Mouse (Mus musculus) small intestine, adult 2 months (tissue): ENCODE results near the gene Adam17. TPM values are rescaled to one million over a fixed set of nuclear protein-coding genes. Genes with fewer than 3 reads are reported as not detected.

Experiments used
- H3K27ac ChIP-seq: fragments of 200-500 bp; 2 replicates; pipeline ENCODE4 v1.5.1; 2012; ENCODE audit warnings: low read depth, low read length, control low read depth, inconsistent platforms; ENCODE audit not compliant: insufficient read depth
- H3K27me3 ChIP-seq: fragments of 200-500 bp; 2 replicates; pipeline ENCODE4 v1.6.1; 2012; ENCODE audit warnings: mild to moderate bottlenecking, moderate library complexity, low read length, inconsistent platforms; ENCODE audit not compliant: control insufficient read depth, insufficient read depth
- H3K36me3 ChIP-seq: fragments of 200-500 bp; 2 replicates; pipeline ENCODE4 v1.6.1; 2012; ENCODE audit warnings: mild to moderate bottlenecking, low read length, control low read depth, inconsistent platforms; ENCODE audit not compliant: control insufficient read depth, insufficient read depth
- H3K4me1 ChIP-seq: fragments of 200-500 bp; 2 replicates; pipeline ENCODE4 v1.6.1; 2012; ENCODE audit warnings: low read length, inconsistent platforms, mixed read lengths; ENCODE audit not compliant: control insufficient read depth, insufficient read depth, insufficient read length
- H3K4me3 ChIP-seq: fragments of 200-500 bp; 2 replicates; pipeline ENCODE4 v1.5.1; 2012; ENCODE audit warnings: low read depth, mild to moderate bottlenecking, control low read depth, inconsistent platforms, low read length, moderate library complexity
- CTCF ChIP-seq: fragments of 200-500 bp; IDR thresholded peaks from 2 replicates; pipeline ENCODE4 v1.5.1; 2012; ENCODE audit warnings: low read depth, mild to moderate bottlenecking, control low read depth, inconsistent platforms, low read length, moderate library complexity, mixed read lengths; ENCODE audit not compliant: insufficient replicate concordance, insufficient read length; ENCODE audit errors: extremely low read depth
- POLR2A ChIP-seq: fragments of 200-500 bp; IDR thresholded peaks from 2 replicates; pipeline ENCODE4 v1.6.1; 2012; ENCODE audit warnings: low read depth, mild to moderate bottlenecking, control low read depth, inconsistent platforms, low read length, moderate library complexity
- WGBS: fragments of 180-500 bp; shearing (Covaris S2); methylation state at CpG from one replicate; pipeline ENCODE4 v1.1.7; 2018; 5-methylcytosine and 5-hydroxymethylcytosine counted together
- polyA plus RNA-seq: library from polyadenylated mRNA; depleted of rRNA; stranded (reverse); fragments of >200 nt; gene quantifications from 2 replicates; pipeline ENCODE4 v1.2.3, GENCODE M21; 2012

Gene Adam17
- polyA plus RNA-seq, 1 experiment: 10.1 TPM

DNA sequence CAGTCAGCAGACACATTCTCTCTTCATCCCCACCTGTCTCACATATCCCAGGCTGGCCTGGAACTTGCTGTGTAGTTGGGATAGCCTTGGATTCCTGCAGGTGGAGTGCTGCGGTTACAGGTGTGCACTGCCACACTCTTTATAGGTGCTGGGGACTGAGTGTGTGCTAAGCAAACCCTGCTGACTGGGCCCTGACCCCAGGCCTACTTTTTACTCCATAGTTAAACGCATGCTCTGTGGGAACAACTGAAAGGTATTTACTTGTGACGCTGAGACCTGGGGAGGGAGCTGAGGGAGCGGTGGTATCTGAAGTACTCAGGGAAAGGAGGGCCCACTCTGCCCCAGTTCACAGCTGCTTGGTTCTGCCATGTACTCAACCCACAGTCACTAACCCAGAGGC is 51.1 kb downstream of the Adam17 start:
- H3K4me3 ChIP-seq: no peak overlapping the region
- H3K27me3 ChIP-seq: no peaks in the 10 kb centered on the region
- H3K36me3 ChIP-seq: peaks cover 48% of the 10 kb centered on the region
- TF ChIP-seq POLR2A (no peak), CTCF (no peak)
- H3K4me1 ChIP-seq: no peaks in the 10 kb centered on the region
- H3K27ac ChIP-seq: no peak overlapping the region
- WGBS: 82% methylated on average over 4 of the region's 4 CpGs

DNA sequence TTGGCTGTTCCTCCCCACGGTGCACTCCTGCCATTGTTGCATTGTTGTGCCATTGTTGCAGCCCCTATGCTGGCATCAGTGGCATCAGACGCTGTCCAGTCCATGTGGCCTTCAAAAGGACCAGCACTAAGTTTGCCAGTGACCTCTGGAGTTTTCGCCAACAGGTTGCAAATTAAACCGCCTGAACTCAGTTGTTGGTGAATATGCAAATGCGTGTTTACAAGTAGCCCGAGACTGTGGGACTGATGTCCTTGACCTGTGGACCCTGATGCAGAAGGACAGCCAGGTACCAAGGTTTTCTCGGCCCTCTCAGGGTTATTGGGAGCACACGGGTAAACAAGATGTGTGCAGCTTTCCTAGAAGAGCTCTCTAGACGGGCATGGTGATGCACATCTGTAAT is 52.3 kb downstream of the Adam17 start:
- TF ChIP-seq CTCF (no peak), POLR2A (no peak)
- H3K4me1 ChIP-seq: peaks cover 2% of the 10 kb centered on the region; the same call in 1 of the 2 replicates
- no peaks in the 10 kb centered on the region for H3K27me3 ChIP-seq
- peaks cover 41% of the 10 kb centered on the region for H3K36me3 ChIP-seq
- H3K4me3 ChIP-seq: no peak overlapping the region
- H3K27ac ChIP-seq: no peak overlapping the region
- 85% methylated on average over 9 of the region's 9 CpGs for WGBS

DNA sequence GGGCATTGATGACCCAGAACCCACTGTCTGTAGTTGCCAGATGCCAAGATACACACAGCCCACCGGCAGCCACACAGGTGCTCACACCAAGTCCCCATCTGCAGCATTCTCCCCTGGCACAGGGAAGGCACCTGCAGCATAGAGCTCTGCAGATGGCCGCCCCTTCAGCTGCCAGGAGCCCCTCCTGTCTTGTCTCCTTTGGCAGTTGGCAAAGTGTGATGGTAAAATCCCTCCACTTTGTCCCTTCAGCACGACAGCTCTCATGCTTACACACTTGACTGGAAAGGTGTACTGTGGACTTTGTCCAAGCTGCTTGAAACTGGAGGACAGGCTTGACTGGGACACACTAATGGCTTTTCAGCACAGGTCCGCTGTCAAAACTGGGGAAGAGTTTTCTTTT is 53.1 kb downstream of the Adam17 start:
- no peak overlapping the region for H3K27ac ChIP-seq
- H3K4me3 ChIP-seq: no peak overlapping the region
- peaks cover 35% of the 10 kb centered on the region for H3K36me3 ChIP-seq
- H3K4me1 ChIP-seq: peaks cover 2% of the 10 kb centered on the region; the same call in 1 of the 2 replicates
- WGBS: 59% methylated on average over 4 of the region's 4 CpGs
- TF ChIP-seq CTCF (no peak), POLR2A (no peak)
- H3K27me3 ChIP-seq: no peaks in the 10 kb centered on the region

DNA sequence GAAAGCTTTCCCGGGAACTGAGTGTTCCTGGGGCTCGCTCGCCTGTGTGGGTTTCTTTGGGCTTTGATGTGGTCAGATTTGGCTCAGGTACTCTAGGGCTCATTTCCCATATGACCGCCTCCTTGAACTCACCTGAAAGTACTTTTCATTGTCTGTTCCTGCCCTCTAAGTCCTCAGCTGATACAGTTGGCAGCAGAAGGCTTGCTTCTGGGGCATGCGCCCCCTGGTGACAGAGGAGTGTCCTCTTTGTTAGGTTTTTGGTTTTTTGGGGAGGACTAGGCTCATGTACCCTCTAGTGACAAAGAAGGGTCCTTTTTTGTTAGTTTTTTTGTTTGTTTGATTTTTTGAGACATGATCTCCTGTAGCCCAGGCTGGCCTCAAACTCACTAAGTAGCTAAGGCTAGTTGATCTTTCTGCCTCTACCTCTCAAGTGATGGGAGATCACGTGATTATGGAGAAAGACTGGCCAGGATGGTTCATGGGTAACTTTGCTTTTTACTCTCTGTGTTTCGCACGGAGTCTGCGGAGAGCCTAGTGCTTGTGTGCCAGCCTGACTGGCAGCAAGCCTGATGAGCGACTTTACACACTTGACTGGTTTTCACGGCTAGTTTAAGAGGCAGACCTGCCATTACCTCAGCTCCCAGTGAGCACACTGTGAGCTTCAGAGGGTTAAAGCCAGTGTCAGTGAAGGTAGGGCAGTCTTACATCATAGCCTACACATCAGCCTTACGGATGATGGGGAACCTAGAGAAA is 55.1 kb downstream of the Adam17 start:
- peaks cover 2% of the 10 kb centered on the region; the same call in 1 of the 2 replicates for H3K4me1 ChIP-seq
- H3K27me3 ChIP-seq: no peaks in the 10 kb centered on the region
- H3K36me3 ChIP-seq: peaks cover 30% of the 10 kb centered on the region
- TF ChIP-seq CTCF: peak; percentile 83; the same call in 1 of the 2 replicates
- no peak for TF ChIP-seq POLR2A
- H3K4me3 ChIP-seq: no peak overlapping the region
- WGBS: 84% methylated on average over 12 of the region's 12 CpGs
- no peak overlapping the region for H3K27ac ChIP-seq

DNA sequence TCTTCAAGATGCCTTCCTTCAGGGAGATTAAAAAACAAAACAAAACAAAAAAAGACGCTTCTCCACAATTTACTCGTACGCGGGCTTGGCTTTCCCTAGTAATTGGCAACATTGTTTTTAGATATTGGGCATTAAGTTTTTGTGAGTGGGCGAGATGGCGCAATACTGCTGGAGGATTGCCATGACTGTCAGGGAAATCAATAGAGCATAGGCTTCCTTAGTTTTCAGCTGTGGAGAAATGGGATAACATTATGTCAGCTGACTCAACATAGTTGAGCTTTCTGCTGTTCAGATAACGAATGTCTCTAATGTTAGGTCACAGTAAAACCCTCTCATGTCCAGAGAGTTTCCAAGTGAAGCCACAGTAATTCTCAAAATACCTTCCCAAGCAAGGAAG is 56.6 kb downstream of the Adam17 start:
- Histone ChIP-seq H3K4me1 (peaks cover 2% of the 10 kb centered on the region; the same call in 1 of the 2 replicates), H3K27ac (peak overlapping the region; percentile 99), H3K27me3 (no peaks in the 10 kb centered on the region), H3K36me3 (peaks cover 28% of the 10 kb centered on the region), H3K4me3 (no peak overlapping the region; the same call in 1 of the 2 replicates)
- no peak for TF ChIP-seq CTCF
- TF ChIP-seq POLR2A: no peak
- 9% methylated on average over 7 of the region's 7 CpGs for WGBS

DNA sequence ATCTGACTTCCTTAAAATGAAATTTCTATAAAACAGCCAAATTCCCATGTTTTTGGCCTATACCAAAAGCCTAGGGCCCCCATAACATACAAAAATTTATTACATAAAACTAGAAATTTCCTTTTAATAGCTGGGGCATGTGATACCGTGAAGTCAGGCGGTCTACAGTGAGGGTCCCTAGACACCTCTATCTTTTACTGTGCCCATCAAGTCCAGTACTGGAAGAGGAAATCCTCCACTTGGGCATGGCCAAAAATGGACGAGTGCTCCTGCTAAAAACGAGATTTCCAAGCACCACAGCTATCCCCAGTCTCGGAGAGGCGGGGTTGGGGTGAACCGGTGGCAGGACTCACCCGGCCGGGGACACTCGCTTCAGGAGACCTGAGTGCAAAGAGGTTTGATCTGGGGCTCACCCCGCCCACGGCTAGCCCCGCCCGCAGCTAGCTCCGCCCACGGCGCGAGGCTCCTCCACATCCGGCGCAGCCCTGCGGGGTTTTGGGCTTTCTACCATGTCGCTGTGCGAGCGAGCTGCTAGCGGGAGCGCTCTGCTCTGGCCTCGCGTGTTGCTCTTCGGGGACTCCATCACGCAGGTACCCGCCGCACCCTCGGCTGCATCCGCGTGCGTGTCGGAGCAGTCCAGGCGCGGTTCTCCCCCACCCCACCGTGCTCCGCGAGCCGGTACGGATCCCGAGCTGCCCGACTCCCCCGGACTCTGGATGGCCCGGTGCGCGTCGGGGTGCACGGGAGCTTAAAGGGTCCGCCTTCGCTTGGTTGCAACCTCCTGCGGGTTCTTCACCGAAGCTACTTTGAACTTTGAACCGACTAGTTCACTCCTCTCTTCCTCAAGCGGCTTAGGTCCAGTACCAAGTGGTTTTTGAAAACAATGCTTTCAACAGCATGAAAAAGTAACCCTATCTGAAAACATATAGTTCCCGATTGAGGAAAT is 57.2 kb downstream of the Adam17 start, which contains the start of gene Iah1:
Gene Iah1, plus strand, starts transcription at position 467 of the 946 bp plus-strand sequence.
- Histone ChIP-seq H3K4me3 (peak within 1 kb of the TSS; percentile 99), H3K27ac (peak within 1 kb of the TSS; percentile 99), H3K4me1 (peaks cover 2% of the 10 kb centered on the region; the same call in 1 of the 2 replicates), H3K36me3 (peaks cover 27% of the 10 kb centered on the region), H3K27me3 (no peaks in the 10 kb centered on the region)
- peak; percentile 68 for TF ChIP-seq POLR2A
- no peak for TF ChIP-seq CTCF
- 2% methylated on average over 59 of the region's 59 CpGs for WGBS

DNA sequence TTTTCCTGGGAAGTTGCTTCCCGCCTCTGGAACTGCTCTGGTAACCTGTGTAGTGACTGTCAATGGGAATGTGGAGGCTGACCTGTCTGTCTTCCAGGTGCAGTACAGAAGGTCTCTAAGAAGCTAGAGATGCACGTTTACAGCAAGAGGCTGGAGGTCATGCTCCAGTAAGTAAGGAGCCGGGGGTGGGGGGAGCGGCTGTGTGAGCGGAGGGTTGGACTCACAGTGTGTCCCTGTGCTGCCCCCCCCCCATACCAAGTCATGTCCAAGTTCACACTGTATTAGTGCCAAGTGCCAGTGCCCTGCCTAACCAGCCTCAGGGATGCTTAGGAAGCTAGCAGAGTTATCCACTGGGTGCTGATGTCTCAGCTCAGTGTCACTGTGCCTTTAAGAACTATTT is 61.2 kb downstream of the Adam17 start:
- no peak overlapping the region for H3K27ac ChIP-seq
- H3K36me3 ChIP-seq: peaks cover 55% of the 10 kb centered on the region
- H3K4me3 ChIP-seq: no peak overlapping the region
- H3K27me3 ChIP-seq: no peaks in the 10 kb centered on the region
- H3K4me1 ChIP-seq: peaks cover 2% of the 10 kb centered on the region; the same call in 1 of the 2 replicates
- 87% methylated on average over 5 of the region's 5 CpGs for WGBS
- TF ChIP-seq CTCF: no peak
- TF ChIP-seq POLR2A: no peak
